Mouse (Mus musculus): Measurements from ENCODE around the gene Trio. TPM values are rescaled to one million over a fixed set of nuclear protein-coding genes. Genes with fewer than 3 reads are reported as not detected.
A peak's percentile ranks its signal among the peaks of the same experiment; 100 is the strongest.

The Trio gene
- polyA plus RNA-seq, 1 experiment from 2014 or later: 82.3 TPM

GRCm38 (mm10) chr15:28004192-28004767 lies 21.4 kb downstream of the Trio start:
- Histone ChIP-seq H3K4me3 (replicated peaks) (no peak overlapping the region), H3K36me3 (no peaks in the 10 kb centered on the region), H3K4me1 (replicated peaks) (peaks cover 60% of the 10 kb centered on the region), H3K27me3 (no peaks in the 10 kb centered on the region), H3K9ac (replicated peaks) (no peak overlapping the region), H3K27ac (0 out of 2 replicates have a peak overlapping the region, but pooled peaks have one; percentile 18), H3K4me2 (no peak overlapping the region), H3K9me3 (no peaks in the 10 kb centered on the region)
- 16% methylated on average over 5 of the region's 5 CpGs for WGBS
- ATAC-seq (ENCODE audit: insufficient number of reproducible peaks, insufficient read depth, low FRiP score, low TSS enrichment, low read depth): peak; percentile 50; the same call in 1 of the 2 replicates

GRCm38 (mm10) chr15:28002515-28002914 lies 23.1 kb downstream of the Trio start:
- no peak overlapping the region for H3K27ac ChIP-seq

GRCm38 (mm10) chr15:28001299-28001698 lies 24.3 kb downstream of the Trio start:
- no peak for ATAC-seq (ENCODE audit: insufficient number of reproducible peaks, insufficient read depth, low FRiP score, low TSS enrichment, low read depth)
- Histone ChIP-seq H3K4me1 (replicated peaks) (peaks cover 76% of the 10 kb centered on the region), H3K27ac (no peak overlapping the region), H3K4me3 (replicated peaks) (no peak overlapping the region), H3K27me3 (no peaks in the 10 kb centered on the region), H3K9ac (replicated peaks) (no peak overlapping the region), H3K36me3 (peaks cover 3% of the 10 kb centered on the region), H3K4me2 (no peak overlapping the region), H3K9me3 (no peaks in the 10 kb centered on the region)
- WGBS: 20% methylated on average over 4 of the region's 4 CpGs

More at GRCm38 (mm10) chr15:28002515-28002914, 23.1 kb downstream of the Trio start:
- H3K4me3 ChIP-seq (replicated peaks): no peak overlapping the region
- H3K4me1 ChIP-seq (replicated peaks): peaks cover 75% of the 10 kb centered on the region
- H3K36me3 ChIP-seq: no peaks in the 10 kb centered on the region
- H3K4me2 ChIP-seq: no peak overlapping the region
- no peaks in the 10 kb centered on the region for H3K27me3 ChIP-seq
- H3K9me3 ChIP-seq: no peaks in the 10 kb centered on the region
- 87% methylated on average over 3 of the region's 3 CpGs for WGBS
- H3K9ac ChIP-seq (replicated peaks): no peak overlapping the region
- ATAC-seq (ENCODE audit: insufficient number of reproducible peaks, insufficient read depth, low FRiP score, low TSS enrichment, low read depth): no peak

- peak; percentile 45; the same call in 1 of the 2 replicates for ATAC-seq (ENCODE audit: insufficient number of reproducible peaks, insufficient read depth, low FRiP score, low TSS enrichment, low read depth)
- no peak overlapping the region for H3K4me2 ChIP-seq
- H3K4me3 ChIP-seq (replicated peaks): no peak overlapping the region
- WGBS: 10% methylated on average over 8 of the region's 8 CpGs
- peaks cover 7% of the 10 kb centered on the region for H3K36me3 ChIP-seq
- no peaks in the 10 kb centered on the region for H3K27me3 ChIP-seq
- no peaks in the 10 kb centered on the region for H3K9me3 ChIP-seq
- no peak overlapping the region for H3K9ac ChIP-seq (replicated peaks)
- peaks cover 83% of the 10 kb centered on the region for H3K4me1 ChIP-seq (replicated peaks)
- no peak overlapping the region for H3K27ac ChIP-seq
Observed at GRCm38 (mm10) chr15:27998621-27999359, 26.9 kb downstream of the Trio start.

DNA sequence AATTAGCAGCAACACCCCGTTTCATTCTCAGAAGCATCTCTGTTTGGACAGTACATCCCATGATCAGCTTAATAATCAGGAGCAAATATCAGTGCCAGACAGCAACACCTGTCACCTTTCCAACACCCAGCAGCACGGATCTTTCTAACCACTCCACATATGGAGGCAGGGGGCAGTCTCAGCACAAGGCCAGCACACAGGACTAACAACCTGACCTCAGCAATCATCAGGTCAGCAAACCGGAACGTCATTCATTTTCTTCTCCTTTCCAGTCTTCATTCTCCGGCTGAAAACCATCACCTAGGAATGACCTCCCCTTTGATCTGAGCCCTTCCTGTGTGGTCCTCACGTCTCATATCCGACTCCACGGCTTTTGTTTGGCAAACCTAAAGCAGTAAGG lies 27.7 kb downstream of the Trio start:
- WGBS: 12% methylated on average over 8 of the region's 8 CpGs
- H3K4me2 ChIP-seq: no peak overlapping the region
- H3K9me3 ChIP-seq: no peaks in the 10 kb centered on the region
- H3K4me1 ChIP-seq (replicated peaks): peaks cover 86% of the 10 kb centered on the region
- no peak overlapping the region for H3K9ac ChIP-seq (replicated peaks)
- no peak overlapping the region for H3K27ac ChIP-seq
- no peaks in the 10 kb centered on the region for H3K27me3 ChIP-seq
- H3K4me3 ChIP-seq (replicated peaks): no peak overlapping the region
- peaks cover 7% of the 10 kb centered on the region for H3K36me3 ChIP-seq
- no peak for ATAC-seq (ENCODE audit: insufficient number of reproducible peaks, insufficient read depth, low FRiP score, low TSS enrichment, low read depth)

- no peak overlapping the region for H3K27ac ChIP-seq
- no peak overlapping the region for H3K4me2 ChIP-seq
- ATAC-seq (ENCODE audit: insufficient number of reproducible peaks, insufficient read depth, low FRiP score, low TSS enrichment, low read depth): no peak
- no peaks in the 10 kb centered on the region for H3K9me3 ChIP-seq
- H3K4me3 ChIP-seq (replicated peaks): no peak overlapping the region
- H3K36me3 ChIP-seq: peaks cover 7% of the 10 kb centered on the region
- H3K4me1 ChIP-seq (replicated peaks): peaks cover 89% of the 10 kb centered on the region
- no peak overlapping the region; the same call in 1 of the 2 replicates for H3K9ac ChIP-seq (replicated peaks)
- H3K27me3 ChIP-seq: no peaks in the 10 kb centered on the region
- WGBS: 34% methylated on average over 9 of the region's 9 CpGs
Observed at GRCm38 (mm10) chr15:27997391-27997841, 28.2 kb downstream of the Trio start.

DNA sequence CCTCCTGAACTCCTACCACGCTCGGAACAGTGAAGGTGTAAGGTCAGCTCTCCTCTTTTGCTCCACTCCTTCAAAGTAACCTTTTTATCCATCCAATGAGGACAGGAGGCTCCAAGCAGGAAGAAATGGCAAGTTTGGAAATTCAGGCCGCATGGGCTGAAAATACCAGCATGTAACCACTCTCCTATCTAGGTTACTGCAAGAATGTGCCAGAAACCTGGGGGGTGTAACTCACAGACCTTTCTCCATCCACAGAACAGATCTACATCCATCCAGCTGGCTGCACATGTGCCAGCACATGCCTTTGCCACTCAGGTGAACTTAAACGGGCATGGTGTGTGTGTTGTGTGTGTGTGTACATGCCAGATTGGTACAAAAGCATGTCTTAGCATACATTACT lies 28.9 kb downstream of the Trio start:
- Histone ChIP-seq H3K27ac (no peak overlapping the region), H3K9me3 (no peaks in the 10 kb centered on the region), H3K4me3 (replicated peaks) (no peak overlapping the region), H3K27me3 (no peaks in the 10 kb centered on the region), H3K9ac (replicated peaks) (no peak overlapping the region), H3K4me2 (no peak overlapping the region), H3K36me3 (peaks cover 7% of the 10 kb centered on the region), H3K4me1 (replicated peaks) (peaks cover 92% of the 10 kb centered on the region)
- ATAC-seq (ENCODE audit: insufficient number of reproducible peaks, insufficient read depth, low FRiP score, low TSS enrichment, low read depth): no peak
- WGBS: 88% methylated on average over 4 of the region's 4 CpGs

GRCm38 (mm10) chr15:27995421-27995820 lies 30.2 kb downstream of the Trio start:
- Histone ChIP-seq H3K4me2 (no peak overlapping the region), H3K27ac (no peak overlapping the region), H3K4me3 (replicated peaks) (no peak overlapping the region), H3K9me3 (no peaks in the 10 kb centered on the region), H3K9ac (replicated peaks) (no peak overlapping the region), H3K36me3 (peaks cover 7% of the 10 kb centered on the region), H3K27me3 (no peaks in the 10 kb centered on the region), H3K4me1 (replicated peaks) (peaks cover 93% of the 10 kb centered on the region)
- no peak for ATAC-seq (ENCODE audit: insufficient number of reproducible peaks, insufficient read depth, low FRiP score, low TSS enrichment, low read depth)
- 60% methylated on average over 3 of the region's 3 CpGs for WGBS

DNA sequence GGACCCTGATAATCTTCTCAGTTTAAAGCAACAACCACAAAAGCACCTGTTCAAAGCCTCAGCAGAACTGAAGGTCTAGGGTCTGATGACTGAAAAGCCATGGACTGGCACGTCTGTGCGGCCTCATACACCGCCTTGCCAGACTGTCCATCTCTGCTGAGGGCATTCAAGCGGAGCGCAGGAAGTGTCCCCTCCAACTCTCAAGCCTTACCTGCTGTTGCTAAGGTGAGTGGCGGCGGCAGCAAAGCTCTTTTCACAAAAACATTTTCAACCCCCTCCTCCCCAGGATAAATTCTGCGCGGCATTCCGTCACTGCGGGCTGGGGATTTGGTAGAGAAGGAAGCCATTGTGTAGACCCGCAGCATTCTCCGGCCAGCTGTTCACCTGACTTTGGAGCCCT lies 30.8 kb downstream of the Trio start:
- no peak for ATAC-seq (ENCODE audit: insufficient number of reproducible peaks, insufficient read depth, low FRiP score, low TSS enrichment, low read depth)
- H3K9ac ChIP-seq (replicated peaks): no peak overlapping the region
- no peaks in the 10 kb centered on the region for H3K9me3 ChIP-seq
- H3K4me2 ChIP-seq: no peak overlapping the region
- H3K36me3 ChIP-seq: peaks cover 7% of the 10 kb centered on the region
- no peak overlapping the region for H3K27ac ChIP-seq
- H3K4me1 ChIP-seq (replicated peaks): peaks cover 95% of the 10 kb centered on the region
- WGBS: 68% methylated on average over 13 of the region's 13 CpGs
- H3K27me3 ChIP-seq: no peaks in the 10 kb centered on the region
- no peak overlapping the region for H3K4me3 ChIP-seq (replicated peaks)

GRCm38 (mm10) chr15:27993528-27993927 lies 32.1 kb downstream of the Trio start:
- H3K4me2 ChIP-seq: no peak overlapping the region
- no peak overlapping the region for H3K27ac ChIP-seq
- H3K9me3 ChIP-seq: no peaks in the 10 kb centered on the region
- H3K4me1 ChIP-seq (replicated peaks): peaks cover 96% of the 10 kb centered on the region
- WGBS: 51% methylated on average over 7 of the region's 7 CpGs
- ATAC-seq (ENCODE audit: insufficient number of reproducible peaks, insufficient read depth, low FRiP score, low TSS enrichment, low read depth): no peak
- H3K36me3 ChIP-seq: peaks cover 7% of the 10 kb centered on the region
- no peak overlapping the region for H3K9ac ChIP-seq (replicated peaks)
- no peaks in the 10 kb centered on the region for H3K27me3 ChIP-seq
- H3K4me3 ChIP-seq (replicated peaks): no peak overlapping the region

GRCm38 (mm10) chr15:27992596-27992995 lies 33.1 kb downstream of the Trio start:
- Histone ChIP-seq H3K4me3 (replicated peaks) (no peak overlapping the region), H3K9ac (replicated peaks) (no peak overlapping the region), H3K4me1 (replicated peaks) (peaks cover 96% of the 10 kb centered on the region), H3K27ac (no peak overlapping the region), H3K27me3 (no peaks in the 10 kb centered on the region), H3K9me3 (no peaks in the 10 kb centered on the region), H3K4me2 (no peak overlapping the region), H3K36me3 (peaks cover 7% of the 10 kb centered on the region)
- 48% methylated on average over 5 of the region's 5 CpGs for WGBS
- ATAC-seq (ENCODE audit: insufficient number of reproducible peaks, insufficient read depth, low FRiP score, low TSS enrichment, low read depth): no peak
